Mouse (Mus musculus) neutrophil, adult 5-6 weeks (primary cell): ENCODE results near the gene Iyd. TPM values are rescaled to one million over a fixed set of nuclear protein-coding genes. Genes with fewer than 3 reads are reported as not detected.
"Not testable (repeated sequence)": the region's sequence is repeated elsewhere in the genome, so short reads cannot be mapped to it uniquely, and the experiment has no call there.

Experiments used
- ATAC-seq: fragments of 151-379, 151-347 bp; 2 replicates; pipeline ENCODE4 v1.8.0; 2017; ENCODE audit warnings: mild to moderate bottlenecking, moderate TSS enrichment; ENCODE audit not compliant: insufficient number of reproducible peaks, poor library complexity, low FRiP score, severe bottlenecking; ENCODE audit errors: extremely low read depth
- total RNA-seq: library from RNA; stranded (forward); fragments of 200-1000 nt; gene quantifications from 2 replicates; pipeline ENCODE4 v1.2.3, GENCODE M21; 2017

Gene Iyd
- not detected in 2 replicates for total RNA-seq

DNA sequence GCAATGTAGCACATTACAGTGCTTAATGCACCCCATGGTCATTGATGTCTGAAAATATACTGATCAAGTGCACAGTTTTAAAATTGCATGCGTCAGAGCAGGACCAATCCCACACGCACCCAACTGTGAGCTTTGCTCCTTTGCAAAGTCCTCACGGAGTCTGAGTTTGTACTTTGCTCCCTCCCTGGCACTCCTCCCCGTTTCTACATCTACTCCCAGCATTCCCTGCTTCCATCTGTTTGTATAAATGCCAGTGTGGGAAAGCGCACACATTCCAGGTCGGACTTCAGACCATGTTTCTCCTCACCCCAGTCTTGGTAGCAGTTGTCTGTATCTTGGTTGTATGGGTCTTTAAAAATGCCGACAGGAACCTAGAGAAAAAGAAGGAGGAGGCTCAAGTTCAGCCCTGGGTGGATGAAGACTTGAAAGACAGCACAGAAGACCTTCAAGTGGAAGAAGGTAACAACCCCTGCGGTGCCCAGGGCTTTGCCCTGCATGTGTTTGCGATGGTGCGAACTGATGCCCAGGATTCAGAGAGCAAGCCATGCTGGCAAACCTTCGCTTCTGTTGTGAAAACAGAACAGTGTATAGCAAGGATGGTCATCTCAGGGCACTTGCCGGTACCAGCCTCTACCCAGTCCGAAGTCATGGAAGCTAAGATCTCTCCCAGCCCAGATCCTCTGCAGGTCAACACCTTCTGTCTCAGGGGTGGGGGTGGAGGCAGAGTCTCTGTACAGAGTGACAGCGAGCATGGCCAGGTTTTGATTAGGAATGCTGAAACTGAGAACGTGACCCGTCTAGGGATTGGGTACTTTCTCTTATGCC is at the start of gene Iyd:
Gene Iyd (plus strand): TSS at position 238 of the 825 bp plus-strand sequence.
- ATAC-seq = no peak

DNA sequence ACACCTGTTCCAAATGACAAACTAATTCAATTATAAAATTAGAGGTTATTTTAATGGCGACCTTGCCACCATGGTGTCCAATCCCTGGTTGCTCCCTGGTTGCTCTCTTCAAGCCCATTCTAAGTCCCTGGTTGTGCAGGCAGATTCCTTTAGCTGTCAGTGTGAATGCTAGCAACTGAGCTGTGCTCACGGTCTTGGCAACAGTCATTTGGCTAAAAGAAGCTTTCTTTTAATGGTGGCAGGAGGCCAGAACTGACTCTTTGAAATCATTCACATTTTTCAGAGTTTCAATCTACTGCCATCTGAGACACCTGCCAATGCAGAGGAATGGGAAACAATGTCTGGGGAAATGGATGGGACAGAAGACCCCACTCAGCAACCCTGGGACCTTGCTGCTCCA is 43.2 kb upstream of the Iyd start:
- ATAC-seq = no peak

- ATAC-seq = not testable (repeated sequence)
Measured at GRCm38 (mm10) chr10:3500846-3501245, 39.2 kb upstream of the Iyd start.

- no peak for ATAC-seq
Measured at GRCm38 (mm10) chr10:3507484-3508221, 32.4 kb upstream of the Iyd start.

DNA sequence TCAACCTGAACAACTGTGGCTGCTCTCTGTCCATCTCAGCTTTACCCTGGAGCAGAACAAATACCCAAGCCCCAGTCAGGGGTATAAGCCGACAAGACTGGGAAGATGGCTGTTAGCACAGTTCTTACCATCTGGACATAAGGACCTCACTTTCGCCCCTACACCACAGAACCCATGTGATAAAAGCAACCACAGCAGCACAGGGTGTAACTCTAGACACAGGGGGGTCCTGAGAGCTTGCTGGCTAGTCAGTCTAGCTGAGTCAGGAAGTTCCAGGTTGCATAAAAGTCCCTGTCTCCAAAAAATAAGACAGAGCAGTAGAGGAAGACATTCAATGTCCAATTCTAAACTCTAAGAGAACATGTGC is 31.8 kb upstream of the Iyd start:
- ATAC-seq = no peak

GRCm38 (mm10) chr10:3508746-3509145 is 31.3 kb upstream of the Iyd start:
- no peak for ATAC-seq

DNA sequence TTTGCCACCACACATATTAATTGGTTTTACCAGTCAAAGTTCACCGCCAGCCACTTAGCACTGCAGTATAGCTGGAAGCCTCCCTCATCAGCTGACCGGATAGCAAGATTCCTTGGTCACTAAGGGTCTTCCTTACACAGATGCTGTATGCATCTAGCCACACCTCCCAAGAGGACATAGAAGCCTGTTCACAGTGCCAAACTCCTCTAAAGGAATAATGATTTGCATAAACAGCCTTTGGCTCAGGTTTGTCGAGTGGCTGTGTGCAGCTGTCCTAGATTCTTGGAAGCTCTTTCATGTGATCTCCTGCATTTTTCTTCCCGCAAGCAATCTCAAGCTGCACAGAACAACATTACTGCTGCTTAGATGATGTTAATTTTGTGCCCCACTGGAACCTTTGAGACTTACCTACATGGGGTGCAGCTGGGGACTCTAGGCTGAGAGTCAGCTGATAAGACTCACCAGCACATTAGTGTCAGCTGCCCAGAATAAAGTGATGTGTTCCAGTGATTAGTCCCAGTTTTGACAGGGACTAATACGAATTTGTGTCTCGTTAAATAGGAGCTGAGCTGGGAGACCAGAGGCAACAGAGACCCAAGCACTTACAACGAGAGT is 30.3 kb upstream of the Iyd start:
- ATAC-seq = no peak

GRCm38 (mm10) chr10:3510486-3510885 is 29.6 kb upstream of the Iyd start:
- no peak for ATAC-seq

DNA sequence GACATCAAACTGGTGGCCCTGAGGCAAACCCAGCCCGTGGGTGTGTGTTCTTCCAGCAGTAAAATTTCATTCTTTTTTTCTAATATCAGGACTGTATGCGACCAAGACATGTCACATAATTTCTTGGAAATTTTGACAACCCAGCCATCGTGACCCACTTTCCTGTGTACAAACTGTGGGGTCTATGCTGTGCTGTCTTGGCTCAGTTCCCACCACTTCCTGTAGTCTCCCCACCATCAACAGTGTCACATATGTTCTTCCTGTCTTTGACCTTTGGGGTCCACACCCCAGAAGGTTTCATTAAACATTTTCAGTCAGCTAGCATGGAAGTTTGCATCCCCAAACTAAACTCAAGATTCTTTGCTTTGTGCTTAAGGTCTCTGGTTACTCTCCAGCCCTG is 28.6 kb upstream of the Iyd start:
- no peak for ATAC-seq

- no peak for ATAC-seq
Measured at GRCm38 (mm10) chr10:3512620-3513305, 27.3 kb upstream of the Iyd start.

GRCm38 (mm10) chr10:3513947-3514346 is 26.1 kb upstream of the Iyd start:
- no peak for ATAC-seq

DNA sequence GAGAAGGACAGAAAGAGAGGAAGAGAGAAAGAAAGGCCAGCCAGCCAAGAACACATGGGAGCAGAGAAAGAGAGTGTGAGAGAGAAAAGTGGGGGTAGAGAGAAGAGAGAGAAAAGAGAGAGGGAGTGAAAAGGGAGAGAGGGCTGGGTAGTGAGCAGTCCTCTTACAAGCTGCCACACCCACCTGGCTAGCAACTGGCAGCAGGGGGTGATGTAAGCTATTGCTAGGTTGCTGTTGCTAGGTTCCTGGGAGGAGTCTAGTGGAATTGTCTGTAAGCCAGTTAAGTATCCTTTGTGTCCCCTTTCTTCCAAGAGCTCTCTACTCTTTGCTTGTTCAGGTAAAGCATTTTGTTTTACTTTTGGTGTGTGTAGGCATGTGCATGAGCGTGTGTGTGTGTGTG is 25.4 kb upstream of the Iyd start:
- ATAC-seq = peak; percentile 13; the same call in 1 of the 2 replicates

DNA sequence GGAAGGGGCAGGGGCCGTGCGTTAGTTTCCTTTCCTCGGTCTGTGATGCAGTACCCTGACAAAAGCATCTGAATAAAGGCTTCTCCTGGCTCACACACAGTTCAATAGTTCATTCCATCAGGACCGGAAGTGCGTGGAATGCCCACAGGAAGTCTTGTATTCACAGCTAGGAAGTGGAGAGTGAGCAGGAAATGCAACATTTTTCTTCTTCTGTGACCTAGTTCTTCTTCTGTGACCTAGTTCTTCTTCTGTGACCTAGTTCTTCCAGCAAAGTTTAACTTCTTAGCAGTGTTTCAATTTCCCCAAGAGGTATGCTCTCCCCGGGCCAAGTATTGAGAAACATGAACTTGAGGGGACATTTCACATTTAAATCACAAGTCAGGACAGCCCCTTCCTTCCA is 23.6 kb upstream of the Iyd start:
- no peak for ATAC-seq

DNA sequence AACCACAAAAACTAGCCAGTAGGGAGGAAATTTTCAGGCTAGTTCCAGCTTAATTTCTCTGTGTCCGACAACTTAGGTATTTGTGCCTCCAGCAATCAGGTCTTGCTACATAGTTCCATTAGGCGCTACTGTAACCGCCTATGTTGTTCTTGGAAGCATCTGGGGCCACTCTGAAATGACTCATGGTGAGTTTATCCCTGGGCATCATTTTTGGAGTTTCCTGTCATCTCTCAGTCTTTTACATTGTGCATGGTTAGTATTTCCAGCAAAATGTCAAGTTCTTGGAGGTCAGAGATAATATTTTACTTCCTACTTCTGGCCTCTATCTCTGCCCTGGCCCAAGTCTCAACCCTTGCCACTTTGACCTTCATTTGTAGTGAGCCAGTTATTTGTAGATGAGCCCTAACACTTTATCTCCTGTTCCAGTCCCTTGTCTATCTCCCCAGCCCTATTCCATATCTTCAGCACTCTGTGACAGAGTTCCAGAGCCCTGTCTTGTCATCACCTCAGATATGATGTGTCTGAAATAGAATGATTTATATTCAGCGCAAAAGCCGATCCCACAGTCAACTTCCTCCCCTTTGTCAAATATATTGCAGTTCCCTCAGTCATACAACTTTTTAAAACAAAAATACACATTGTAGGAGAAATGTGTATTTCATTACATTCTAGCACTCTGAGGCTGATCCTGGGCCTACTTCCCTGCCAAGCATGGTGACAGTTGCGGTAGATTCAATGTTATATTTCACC is 16.8 kb upstream of the Iyd start:
- ATAC-seq = no peak

DNA sequence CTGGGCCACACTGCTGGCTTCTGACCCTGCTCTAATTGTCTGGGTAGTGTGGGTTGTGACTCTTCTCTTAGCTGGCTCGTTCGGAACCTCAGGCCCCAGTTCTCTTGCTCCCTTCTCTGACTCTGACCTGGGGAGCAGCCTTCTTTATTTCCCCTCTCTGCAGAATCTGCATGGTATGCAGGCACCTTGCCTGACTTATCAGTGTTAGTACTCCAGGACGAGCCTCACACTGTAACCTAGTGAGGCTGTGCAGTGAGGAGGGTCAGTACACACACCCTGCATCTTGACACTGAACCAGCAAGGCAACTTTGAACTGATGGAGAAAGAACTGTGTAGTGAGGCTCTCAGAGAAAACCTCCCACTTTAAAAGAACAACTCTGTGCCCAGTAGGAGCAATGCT is 15.5 kb upstream of the Iyd start:
- ATAC-seq = no peak

DNA sequence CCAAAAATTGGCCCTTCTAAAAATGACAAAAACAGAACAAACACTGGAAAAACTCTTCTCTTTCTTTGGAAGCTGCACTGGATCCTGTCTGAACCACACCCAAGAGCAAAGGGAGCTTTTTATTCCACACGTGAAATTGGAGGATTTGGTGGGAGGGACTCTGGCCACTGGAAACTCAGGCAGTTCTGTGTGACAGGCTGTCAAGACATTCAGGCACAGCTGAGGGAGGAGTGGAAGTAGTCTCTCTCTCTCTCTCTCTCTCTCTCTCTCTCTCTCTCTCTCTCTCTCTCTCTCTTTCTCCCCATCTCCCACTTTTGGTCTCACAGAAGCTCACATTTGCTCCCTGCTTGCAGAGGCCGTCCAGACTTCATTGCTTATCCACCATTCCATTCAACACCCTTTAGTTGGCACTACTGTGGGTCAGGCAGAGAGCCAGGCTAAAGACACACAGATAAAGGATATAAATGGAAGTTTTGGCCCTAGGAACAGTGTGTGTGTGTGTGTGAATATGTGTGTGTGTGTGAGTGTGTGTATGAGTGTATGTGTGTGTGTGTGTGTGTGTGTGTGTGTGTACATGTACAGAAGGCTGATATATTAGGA is 14.5 kb upstream of the Iyd start:
- ATAC-seq = no peak

DNA sequence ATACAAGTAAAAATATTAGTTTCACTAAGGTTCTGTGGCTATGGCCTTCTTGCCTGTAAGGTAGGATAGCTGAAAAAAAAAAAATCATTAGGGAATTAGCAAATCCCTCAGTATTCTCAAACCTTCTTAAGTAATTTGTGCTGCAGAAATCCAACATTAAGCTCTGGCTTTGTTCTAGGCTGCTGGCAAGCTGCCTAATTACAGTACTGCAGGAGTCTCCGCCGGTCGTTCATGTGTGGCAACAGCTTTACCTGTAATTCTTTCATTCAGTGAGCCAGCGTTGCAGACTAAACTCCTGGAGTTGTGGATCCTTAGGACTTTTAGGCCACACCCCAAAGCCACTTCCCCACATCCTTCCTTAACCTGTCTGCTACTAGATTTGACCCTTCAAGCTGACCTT is 10.2 kb upstream of the Iyd start:
- no peak for ATAC-seq

DNA sequence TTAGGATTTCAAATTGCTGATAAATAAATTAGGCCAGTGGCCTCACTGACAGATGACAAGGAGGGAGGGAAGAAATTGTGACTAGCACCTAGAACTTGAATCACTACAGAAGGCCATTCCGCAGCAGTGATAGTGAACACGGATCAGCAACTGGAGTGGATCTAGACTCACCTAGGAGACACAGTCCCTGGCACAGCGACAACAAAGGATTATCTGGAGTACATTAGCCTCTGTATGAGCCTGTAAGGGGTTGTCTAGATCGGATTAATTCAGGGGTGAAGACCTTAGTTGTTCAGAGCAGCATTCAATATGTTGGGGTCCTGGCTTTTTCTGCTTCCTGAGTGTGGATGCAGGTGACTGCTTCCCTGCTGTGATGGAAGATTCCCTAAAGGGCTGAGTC is 9.4 kb upstream of the Iyd start:
- no peak for ATAC-seq
